Mouse (Mus musculus): ENCODE measurements at regions not wholly inside any gene's neighbourhood (a gene's known extent, or its start where the extent isn't known, plus 50 kb on each side); places are given as distances from the start of the nearest gene placed in this dataset.
A peak's percentile ranks its signal among the peaks of the same experiment; 100 is the strongest.

DNA sequence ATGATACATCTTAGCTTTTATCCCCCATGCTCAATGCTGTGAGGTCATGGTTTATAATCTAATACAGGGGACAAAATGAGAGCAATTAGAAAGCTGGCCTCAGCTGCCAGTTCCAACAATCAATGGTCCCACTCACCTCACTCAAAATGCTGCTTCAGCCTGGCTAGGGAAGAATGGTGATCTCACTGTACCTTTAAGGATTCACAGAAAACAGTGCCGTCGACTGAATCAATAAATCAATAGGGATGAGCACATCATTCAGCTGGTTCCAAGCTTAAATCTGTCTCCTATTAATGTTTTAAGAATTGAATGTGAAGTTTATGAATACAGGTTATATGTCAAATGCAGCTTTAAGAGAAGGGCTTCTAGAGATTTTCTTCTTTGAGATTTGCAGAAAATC, 61.9 kb upstream of the Ncam2 start:
- DNase-seq (ENCODE audit: low spot score): peak; percentile 4

DNA sequence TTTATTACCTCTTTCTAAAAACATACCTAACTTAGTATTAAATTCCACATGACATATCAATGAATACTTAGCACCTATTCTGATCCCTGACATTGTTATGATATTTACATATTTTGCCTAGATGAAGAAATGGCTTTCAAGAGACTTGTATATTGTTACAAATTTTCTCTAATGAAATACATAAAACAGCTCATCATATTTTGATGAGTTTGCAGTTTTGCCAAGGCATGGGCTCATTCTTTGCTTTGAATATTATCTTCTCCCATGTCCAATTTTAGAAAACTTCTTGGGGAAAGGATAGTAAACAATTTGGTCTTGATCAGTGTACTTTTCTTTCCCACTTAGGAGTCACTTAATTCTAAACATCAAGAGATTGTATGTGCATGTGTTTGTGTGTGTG, 54.5 kb upstream of the Ncam2 start:
- DNase-seq (ENCODE audit: low spot score): no peak

DNA sequence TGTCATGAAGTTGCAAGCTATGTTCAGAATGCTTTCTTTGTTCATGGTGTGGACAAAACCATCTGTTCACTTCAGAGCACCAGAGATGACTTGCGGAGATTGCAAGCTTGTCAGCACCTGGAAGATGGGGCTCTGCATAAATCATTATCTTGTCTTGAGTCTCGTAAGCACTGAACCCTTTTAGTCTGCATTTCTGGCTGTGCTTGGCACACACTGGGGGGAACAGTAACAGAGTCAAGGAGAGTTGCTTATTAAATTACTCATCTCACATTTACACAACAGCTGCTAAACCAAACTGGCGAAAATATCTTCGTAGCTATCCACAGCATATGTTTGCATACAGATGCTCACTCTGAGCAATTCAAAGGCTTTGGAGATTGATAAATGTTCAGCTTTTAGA, 51.0 kb upstream of the Ncam2 start:
- DNase-seq (ENCODE audit: low spot score): no peak

Measured in embryo, embryonic 10 days (tissue).